Mouse (Mus musculus): ENCODE measurements around the gene Chd9.

- TF ChIP-seq GATA1 (IDR thresholded peaks at IDR 0.05; ENCODE audit: low read length) (no peak), TAL1 (IDR thresholded peaks at IDR 0.05; ENCODE audit: low read length) (no peak)
Measured at GRCm38 (mm10) chr8:90834321-90834672, 6.1 kb downstream of the Chd9 start.

Data from erythroblast, embryonic 14.5 days (primary cell).